In the genomic region with DNA sequence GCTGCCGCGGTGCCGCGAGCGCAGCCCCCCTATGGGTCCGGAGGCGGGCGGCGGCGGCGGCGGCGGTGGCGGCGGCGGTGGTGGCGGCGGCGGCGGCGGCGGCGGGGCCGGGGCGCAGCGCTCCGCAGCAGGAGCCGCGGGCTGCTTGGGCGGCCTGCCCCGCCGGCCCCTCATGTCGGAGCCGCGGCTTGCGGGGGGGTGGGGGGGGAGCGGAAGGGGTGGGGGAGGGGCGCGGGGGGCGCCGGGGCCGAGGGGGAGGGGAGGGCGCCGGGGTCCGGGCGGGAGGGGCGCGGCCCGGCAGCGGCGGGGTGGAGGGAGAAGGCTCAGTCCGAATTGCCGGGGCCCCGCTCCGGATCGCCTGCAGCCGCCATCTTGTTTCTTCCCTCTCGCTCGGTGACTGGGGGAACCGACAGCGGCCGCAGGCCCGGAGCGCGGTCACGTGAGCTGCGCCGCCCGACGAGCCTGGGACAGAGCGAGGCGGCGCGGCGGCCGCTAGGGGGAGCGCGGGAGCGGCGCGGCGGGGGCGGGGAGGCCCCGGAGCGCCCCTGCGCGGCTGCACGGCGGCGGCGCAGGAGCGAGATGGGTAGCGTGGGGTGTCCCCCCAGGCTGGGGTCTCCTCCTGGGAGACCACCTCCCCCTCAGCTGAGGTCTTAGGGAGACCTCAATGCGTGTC, we compare ENCODE assay signal across 8 mouse cellular contexts. TPM values are rescaled to one million over a fixed set of nuclear protein-coding genes. Genes with fewer than 3 reads are reported as not detected.
DNase-seq lines count a peak whose midpoint lies in the region; ATAC-seq and TF ChIP-seq lines count a peak whose summit lies in the region.

Gene Bptf (minus strand): TSS at position 379 of the 673 bp plus-strand sequence.

- H3K9me3 ChIP-seq in heart, embryonic 12.5 days (replicated peaks): no peaks in the 10 kb centered on the region
- no peaks in the 10 kb centered on the region for H3K9me3 ChIP-seq in kidney, postnatal 0 days (replicated peaks; ENCODE audit: low read length)
- H3K9me3 ChIP-seq in liver, embryonic 12.5 days (replicated peaks): no peaks in the 10 kb centered on the region

- H3K36me3 ChIP-seq in heart, embryonic 12.5 days: no peaks in the 10 kb centered on the region
- H3K36me3 ChIP-seq in kidney, postnatal 0 days (ENCODE audit: insufficient read depth, low read length): no peaks in the 10 kb centered on the region
- H3K36me3 ChIP-seq in liver, embryonic 12.5 days: 0 out of 2 replicates have a peak, but pooled peaks cover 2% of the 10 kb centered on the region
- no peaks in the 10 kb centered on the region for H3K36me3 ChIP-seq in splenic B cell, adult 2 months (ENCODE audit: control insufficient read depth, insufficient read depth, low read length, poor library complexity, severe bottlenecking)

- H3K9ac ChIP-seq in heart, embryonic 12.5 days: peak within 1 kb of the TSS; percentile 99
- peak within 1 kb of the TSS; percentile 99 for H3K9ac ChIP-seq in kidney, postnatal 0 days (ENCODE audit: low read depth, low read length)
- H3K9ac ChIP-seq in liver, embryonic 12.5 days: peak within 1 kb of the TSS; percentile 99

- no peaks in the 10 kb centered on the region for H3K27me3 ChIP-seq in heart, embryonic 12.5 days (replicated peaks)
- H3K27me3 ChIP-seq in kidney, postnatal 0 days (ENCODE audit: insufficient read depth, low read length): no peaks in the 10 kb centered on the region
- no peaks in the 10 kb centered on the region for H3K27me3 ChIP-seq in liver, embryonic 12.5 days (replicated peaks)
- no peaks in the 10 kb centered on the region for H3K27me3 ChIP-seq in splenic B cell, adult 2 months (ENCODE audit: control insufficient read depth, insufficient read depth, low read length, poor library complexity, severe bottlenecking)

- DNase-seq in CD4-positive, CD25-positive, alpha-beta regulatory T cell, adult 2 months (ENCODE audit: low read depth, low spot score): peak; percentile 97
- peak; percentile 95 for DNase-seq in kidney, postnatal 0 days (ENCODE audit: low spot score)
- peak; percentile 94 for DNase-seq in naive thymus-derived CD4-positive, alpha-beta T cell, adult 2 months (ENCODE audit: low read depth)
- DNase-seq in splenic B cell, adult 2 months (ENCODE audit: low read depth, low spot score): peak; percentile 95

- peak within 1 kb of the TSS; percentile 92 for H3K27ac ChIP-seq in brown adipose tissue, adult 24 weeks (replicated peaks; ENCODE audit: low read depth, low read length)
- H3K27ac ChIP-seq in heart, embryonic 12.5 days (ENCODE audit: poor library complexity, severe bottlenecking): peak within 1 kb of the TSS; percentile 97
- H3K27ac ChIP-seq in kidney, postnatal 0 days: peak within 1 kb of the TSS; percentile 99
- H3K27ac ChIP-seq in liver, embryonic 12.5 days: peak within 1 kb of the TSS; percentile 92

- TF ChIP-seq CTCF in kidney, postnatal 0 days (IDR thresholded peaks at IDR 0.05; ENCODE audit: low read depth): peak; percentile 64

- peak; percentile 95 for ATAC-seq in erythroid progenitor cell, adult 5-6 weeks (replicated peaks; ENCODE audit: low FRiP score, poor library complexity, severe bottlenecking)
- peak; percentile 97 for ATAC-seq in heart, embryonic 12.5 days (ENCODE audit: insufficient number of reproducible peaks, low FRiP score)
- peak; percentile 95 for ATAC-seq in kidney, postnatal 0 days (replicated peaks; ENCODE audit: low FRiP score, low read depth)
- ATAC-seq in liver, embryonic 12.5 days: peak; percentile 96

- no peaks in the 10 kb centered on the region for H3K4me1 ChIP-seq in brown adipose tissue, adult 24 weeks (ENCODE audit: control insufficient read depth, insufficient read depth, insufficient read length, low read length)
- peaks cover 19% of the 10 kb centered on the region for H3K4me1 ChIP-seq in heart, embryonic 12.5 days (replicated peaks)
- no peaks in the 10 kb centered on the region for H3K4me1 ChIP-seq in kidney, postnatal 0 days (replicated peaks; ENCODE audit: insufficient read depth, low read length)
- H3K4me1 ChIP-seq in liver, embryonic 12.5 days: peaks cover 28% of the 10 kb centered on the region

- WGBS in heart, embryonic 12.5 days: 4% methylated on average over 64 of the region's 94 CpGs
- under 1% methylated on average over 53 of the region's 94 CpGs for WGBS in kidney, postnatal 0 days
- WGBS in liver, embryonic 12.5 days (ENCODE audit: insufficient replicate concordance): 1% methylated on average over 68 of the region's 94 CpGs

- peak within 1 kb of the TSS; percentile 91 for H3K4me2 ChIP-seq in heart, embryonic 12.5 days
- H3K4me2 ChIP-seq in kidney, postnatal 0 days (ENCODE audit: low read length): peak within 1 kb of the TSS; percentile 96
- peak within 1 kb of the TSS; percentile 98 for H3K4me2 ChIP-seq in liver, embryonic 12.5 days

- peak within 1 kb of the TSS; percentile 99 for H3K4me3 ChIP-seq in brown adipose tissue, adult 24 weeks (ENCODE audit: insufficient read depth, low read depth, low read length)
- H3K4me3 ChIP-seq in heart, embryonic 12.5 days: peak within 1 kb of the TSS; percentile 96
- peak within 1 kb of the TSS; percentile 85 for H3K4me3 ChIP-seq in kidney, postnatal 0 days (replicated peaks; ENCODE audit: low read depth, low read length)
- H3K4me3 ChIP-seq in liver, embryonic 12.5 days: peak within 1 kb of the TSS; percentile 97

RNA-seq across cellular contexts. Expression of gene Bptf, which starts in this region (rescaled TPM):
- polyA plus RNA-seq in brown adipose tissue, adult 24 weeks (2012; ENCODE audit: insufficient read depth, insufficient read length, missing spikeins): 11.2 and 12.0 TPM in 2 replicates
- 35.0 and 65.4 TPM in 2 replicates for total RNA-seq in erythroid progenitor cell, adult 5-6 weeks (2015; ENCODE audit: low replicate concordance)
- total RNA-seq in erythroid progenitor cell, adult 5-6 weeks (2017; ENCODE audit: low replicate concordance): 54.1 and 57.1 TPM in 2 replicates
- 19.6 and 21.7 TPM in 2 replicates for polyA plus RNA-seq in heart, embryonic 12.5 days (2016; fragmentation: Nextera tagmentation; extraction: Ambion mirVana)
- 22.9 and 24.1 TPM in 2 replicates for polyA plus RNA-seq in kidney, postnatal 0 days (2015; fragmentation: Nextera tagmentation; extraction: Ambion mirVana)
- polyA plus RNA-seq in liver, embryonic 12.5 days (2016; fragmentation: Nextera tagmentation; extraction: Ambion mirVana): 12.6 and 12.7 TPM in 2 replicates

Comparison
In these comparisons a context has a peak if more than half of its experiments do, and no peak if none do; other contexts are left out.
1. Peak in every context shown above with its lines: DNase-seq, ATAC-seq, H3K4me3 ChIP-seq and H3K27ac ChIP-seq.